Mouse (Mus musculus) intestine, embryonic 16.5 days (tissue): ENCODE results near the gene Ndufs8. TPM values are rescaled to one million over a fixed set of nuclear protein-coding genes. Genes with fewer than 3 reads are reported as not detected.

Source experiments
- polyA plus RNA-seq: library from polyadenylated mRNA; unstranded; fragments of >200 nt; fragmentation: Nextera tagmentation; extraction: Ambion mirVana; gene quantifications from 2 replicates; pipeline ENCODE4 v1.2.1, GENCODE M21; 2015

Ndufs8 gene
- polyA plus RNA-seq, 1 experiment from 2014 or later: 424 TPM

Other genes with a start within 250 kb of the Ndufs8 start
- 4.2 and 4.4 TPM in 2 replicates for gene Lrp5, start 226.2 kb downstream of the Ndufs8 start, polyA plus RNA-seq
- 53.8 and 65.6 TPM in 2 replicates for gene 1810055G02Rik, start 204.5 kb downstream of the Ndufs8 start, polyA plus RNA-seq
- gene Kmt5b, start 145.4 kb downstream of the Ndufs8 start, polyA plus RNA-seq: 16.5 and 17.7 TPM in 2 replicates
- 57.8 and 67.5 TPM in 2 replicates for gene Chka, start 61.0 kb downstream of the Ndufs8 start, polyA plus RNA-seq
- gene Tcirg1, start 5.6 kb downstream of the Ndufs8 start, polyA plus RNA-seq: 73.3 and 84.5 TPM in 2 replicates
- 4.2 TPM in 2 replicates for gene Aldh3b1, start 17.0 kb upstream of the Ndufs8 start, polyA plus RNA-seq
- 27.0 and 29.8 TPM in 2 replicates for gene Unc93b1, start 22.4 kb upstream of the Ndufs8 start, polyA plus RNA-seq
- gene Aldh3b3, start 45.9 kb upstream of the Ndufs8 start, polyA plus RNA-seq: not detected in 2 replicates
- 0.61 and 1.2 TPM in 2 replicates for gene Aldh3b2, start 59.6 kb upstream of the Ndufs8 start, polyA plus RNA-seq
- 16.9 and 20.1 TPM in 2 replicates for gene Acy3, start 73.8 kb upstream of the Ndufs8 start, polyA plus RNA-seq
- 0.73 and 0.83 TPM in 2 replicates for gene Tbx10, start 80.0 kb upstream of the Ndufs8 start, polyA plus RNA-seq
- 40.9 and 41.0 TPM in 2 replicates for gene Nudt8, start 87.8 kb upstream of the Ndufs8 start, polyA plus RNA-seq
- 2.0 and 2.4 TPM in 2 replicates for gene Gm49405, start 87.9 kb upstream of the Ndufs8 start, polyA plus RNA-seq
- 2.4 and 3.4 TPM in 2 replicates for gene Doc2g, start 90.5 kb upstream of the Ndufs8 start, polyA plus RNA-seq
- 299 and 309 TPM in 2 replicates for gene Ndufv1, start 100.0 kb upstream of the Ndufs8 start, polyA plus RNA-seq
- gene Gstp1, start 125.2 kb upstream of the Ndufs8 start, polyA plus RNA-seq: 1,107 and 1,114 TPM in 2 replicates
- 33.6 and 65.0 TPM in 2 replicates for gene Gstp2, start 133.2 kb upstream of the Ndufs8 start, polyA plus RNA-seq
- 15.1 and 18.1 TPM in 2 replicates for gene Gstp3, start 146.8 kb upstream of the Ndufs8 start, polyA plus RNA-seq
- 2.1 and 3.1 TPM in 2 replicates for gene Cabp2, start 168.8 kb upstream of the Ndufs8 start, polyA plus RNA-seq
- 159 TPM in 2 replicates for gene Cdk2ap2, start 184.4 kb upstream of the Ndufs8 start, polyA plus RNA-seq
- 17.5 and 19.7 TPM in 2 replicates for gene Pitpnm1, start 187.2 kb upstream of the Ndufs8 start, polyA plus RNA-seq
- gene Aip, start 213.1 kb upstream of the Ndufs8 start, polyA plus RNA-seq: 78.4 and 81.2 TPM in 2 replicates
- 0.04 TPM in 1 of 2 replicates, not detected in the other for gene Gpr152, start 227.0 kb upstream of the Ndufs8 start, polyA plus RNA-seq
- gene Cabp4, start 231.3 kb upstream of the Ndufs8 start, polyA plus RNA-seq: 0.11 and 0.20 TPM in 2 replicates
- gene Coro1b, start 235.8 kb upstream of the Ndufs8 start, polyA plus RNA-seq: 264 and 288 TPM in 2 replicates
- gene Ptprcap, start 240.8 kb upstream of the Ndufs8 start, polyA plus RNA-seq: 5.8 and 6.7 TPM in 2 replicates